ENCODE assay signal across 12 mouse cellular contexts in the genomic region with DNA sequence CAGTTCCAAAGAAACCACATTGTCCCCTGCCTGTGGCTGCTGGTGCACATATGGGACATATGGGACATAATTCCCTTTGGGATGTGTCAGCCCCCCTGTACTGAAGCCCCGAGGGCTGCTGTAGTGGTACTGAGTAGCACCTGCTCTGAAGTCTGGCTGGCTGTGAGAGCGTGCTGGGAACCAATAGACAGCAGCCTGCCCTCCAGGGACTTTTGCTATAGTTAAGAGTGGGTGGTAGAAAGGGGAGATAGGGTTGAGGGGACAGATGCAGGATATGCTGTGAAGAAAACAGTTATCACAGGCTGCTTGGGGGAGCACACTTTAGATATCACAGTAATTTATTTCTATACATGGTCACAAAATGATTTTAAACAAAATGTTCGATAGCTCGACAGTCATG.
"Had no signal": no experiment of that assay in that cellular context is flagged by ENCODE, and none has a peak within 500 bp of the region (broad histone marks: within the 10 kb centered on the region; RNA-seq: fewer than 3 reads in every experiment).

No protein-coding gene starts in this region.

- H3K27me3 ChIP-seq: kidney, embryonic 15.5 days; limb, embryonic 13.5 days; midbrain, embryonic 12.5 days; neural tube, embryonic 13.5 days had no signal

- H3K9me3 ChIP-seq: limb, embryonic 13.5 days; midbrain, embryonic 12.5 days had no signal

- DNase-seq: kidney, adult 2 months; kidney, postnatal 25 days; left cerebral cortex, postnatal 4 days; lung, adult 18-20 months; thymus, postnatal 36 days had no signal

- ATAC-seq: intestine, embryonic 16.5 days; midbrain, embryonic 16.5 days had no signal

- H3K27ac ChIP-seq: kidney, embryonic 15.5 days; limb, embryonic 13.5 days; liver, embryonic 14.5 days; midbrain, embryonic 12.5 days; neural tube, embryonic 13.5 days had no signal

- H3K4me2 ChIP-seq: kidney, embryonic 15.5 days; limb, embryonic 13.5 days; midbrain, embryonic 12.5 days; neural tube, embryonic 13.5 days had no signal

- H3K9ac ChIP-seq: kidney, embryonic 15.5 days; limb, embryonic 13.5 days; liver, embryonic 14.5 days; midbrain, embryonic 12.5 days; neural tube, embryonic 13.5 days had no signal

- H3K4me3 ChIP-seq: kidney, embryonic 15.5 days; limb, embryonic 13.5 days; midbrain, embryonic 12.5 days; neural tube, embryonic 13.5 days had no signal

- H3K4me1 ChIP-seq: kidney, embryonic 15.5 days; limb, embryonic 13.5 days; midbrain, embryonic 12.5 days; neural tube, embryonic 13.5 days had no signal
